Mouse (Mus musculus) lung, embryonic 14.5 days (tissue): ENCODE results near the gene Pik3c2a. TPM values are rescaled to one million over a fixed set of nuclear protein-coding genes. Genes with fewer than 3 reads are reported as not detected.

Experiments
- ATAC-seq: fragments of 200-750 bp; cut with Nextera tagmentation; 2 replicates; pipeline ENCODE4 v1.8.0; 2017; ENCODE audit warnings: mild to moderate bottlenecking, moderate TSS enrichment, moderate library complexity; ENCODE audit not compliant: insufficient read depth
- DNase-seq: peaks from one replicate; pipeline ENCODE4 v3.0.0-alpha.2; 2015
- H3K27ac ChIP-seq: fragments of 300-500 bp; sonication (generic); 2 replicates; pipeline ENCODE4 v1.5.1; 2014; ENCODE audit warnings: low read depth, mild to moderate bottlenecking, moderate library complexity
- H3K27me3 ChIP-seq: fragments of 300-500 bp; sonication (generic); 2 replicates; pipeline ENCODE4 v1.6.1; 2014; ENCODE audit warnings: low read length, control low read depth; ENCODE audit not compliant: insufficient read depth
- H3K36me3 ChIP-seq: fragments of 300-500 bp; sonication (generic); 2 replicates; pipeline ENCODE4 v1.6.1; 2014; ENCODE audit warnings: control low read depth; ENCODE audit not compliant: insufficient read depth
- H3K4me1 ChIP-seq: fragments of 300-500 bp; sonication (generic); 2 replicates; pipeline ENCODE4 v1.6.1; 2014; ENCODE audit warnings: antibody characterized with exemption, control low read depth; ENCODE audit not compliant: insufficient read depth
- H3K4me2 ChIP-seq: fragments of 300-500 bp; sonication (generic); 2 replicates; pipeline ENCODE4 v1.6.1; 2014; ENCODE audit warnings: mild to moderate bottlenecking
- H3K4me3 ChIP-seq: fragments of 300-500 bp; sonication (generic); 2 replicates; pipeline ENCODE4 v1.5.1; 2014; ENCODE audit warnings: low read depth, low read length
- H3K9ac ChIP-seq: fragments of 300-500 bp; sonication (generic); 2 replicates; pipeline ENCODE4 v1.6.1; 2014
- H3K9me3 ChIP-seq: fragments of 300-500 bp; sonication (generic); 2 replicates; pipeline ENCODE4 v1.6.1; 2016; ENCODE audit warnings: low read depth, low read length, control low read depth
- CTCF ChIP-seq: IDR thresholded peaks from 2 replicates; pipeline ENCODE4 v1.5.1; 2016; ENCODE audit warnings: antibody characterized with exemption, low read depth
- WGBS: fragments of 180-500 bp; shearing (Covaris S2); extraction: QIAGEN DNeasy Blood & Tissue Kit; methylation state at CpG from one replicate; pipeline ENCODE4 v1.1.7; 2014; 5-methylcytosine and 5-hydroxymethylcytosine counted together
- polyA plus RNA-seq: library from polyadenylated mRNA; unstranded; fragments of >200 nt; fragmentation: Nextera tagmentation; extraction: Ambion mirVana; gene quantifications from 2 replicates; pipeline ENCODE4 v1.2.1, GENCODE M21; 2014

The Pik3c2a gene
- polyA plus RNA-seq, 1 experiment from 2014 or later: 33.4 TPM

DNA sequence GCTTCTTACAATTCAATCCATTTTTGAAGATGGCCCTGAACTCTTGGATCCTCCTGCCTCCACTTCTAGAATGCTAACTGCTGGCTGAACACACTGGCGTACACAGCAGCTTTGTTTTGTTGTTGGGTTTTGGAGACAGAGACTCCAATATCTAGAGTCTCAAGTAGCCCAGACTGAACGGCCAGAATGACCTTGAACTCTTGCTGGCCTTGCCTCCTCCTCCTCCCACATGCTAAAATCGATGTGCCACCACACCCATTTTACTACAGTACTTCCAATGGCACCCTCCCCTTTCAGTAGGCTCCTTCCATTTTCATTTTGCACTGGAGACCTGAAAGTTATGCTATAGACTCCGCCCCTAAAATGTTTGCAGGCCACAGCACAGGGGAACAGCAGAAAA, 142.1 kb downstream of the Pik3c2a start:
- Histone ChIP-seq H3K4me1 (no peaks in the 10 kb centered on the region), H3K27me3 (peaks cover under 1% of the 10 kb centered on the region; the same call in 1 of the 2 replicates), H3K4me3 (no peak overlapping the region), H3K36me3 (no peaks in the 10 kb centered on the region), H3K27ac (no peak overlapping the region), H3K9ac (no peak overlapping the region), H3K4me2 (no peak overlapping the region), H3K9me3 (no peaks in the 10 kb centered on the region)
- ATAC-seq (no peak), DNase-seq (no peak)
- no peak for TF ChIP-seq CTCF
- 76% methylated on average over 4 of the region's 4 CpGs for WGBS

DNA sequence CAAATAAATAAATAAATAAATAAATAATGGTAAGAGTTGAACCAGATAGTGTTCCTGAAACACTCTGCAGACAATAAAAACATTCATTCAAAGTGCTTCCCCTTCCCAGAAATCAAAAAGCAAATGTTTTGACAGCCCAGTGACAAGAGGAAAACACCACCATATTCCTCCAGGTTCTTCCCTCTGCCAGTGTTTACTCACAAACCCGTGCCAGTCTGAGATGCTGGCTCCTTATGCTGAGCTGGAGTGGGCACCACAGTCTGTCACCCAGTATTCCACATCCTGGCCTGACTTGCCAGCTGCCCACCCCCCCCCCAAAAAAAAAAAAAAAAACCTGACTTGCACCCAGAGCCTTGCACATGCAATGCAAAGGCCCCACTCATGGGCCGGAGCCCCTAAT, 144.4 kb downstream of the Pik3c2a start:
- H3K27me3 ChIP-seq: no peaks in the 10 kb centered on the region
- no peak overlapping the region for H3K9ac ChIP-seq
- ATAC-seq (no peak), DNase-seq (no peak)
- no peak for TF ChIP-seq CTCF
- 69% methylated on average over 2 of the region's 2 CpGs for WGBS
- H3K4me2 ChIP-seq: no peak overlapping the region
- no peaks in the 10 kb centered on the region for H3K36me3 ChIP-seq
- no peak overlapping the region for H3K27ac ChIP-seq
- no peak overlapping the region for H3K4me3 ChIP-seq
- no peaks in the 10 kb centered on the region for H3K4me1 ChIP-seq
- H3K9me3 ChIP-seq: no peaks in the 10 kb centered on the region

- Histone ChIP-seq H3K4me2 (no peak overlapping the region), H3K27ac (no peak overlapping the region), H3K4me3 (no peak overlapping the region), H3K9me3 (no peaks in the 10 kb centered on the region), H3K36me3 (no peaks in the 10 kb centered on the region), H3K27me3 (no peaks in the 10 kb centered on the region), H3K9ac (no peak overlapping the region), H3K4me1 (no peaks in the 10 kb centered on the region)
- no peak for TF ChIP-seq CTCF
- WGBS: 70% methylated on average over 10 of the region's 10 CpGs
- DNase-seq (no peak), ATAC-seq (no peak)
These were observed 144.9 kb downstream of the Pik3c2a start for GRCm38 (mm10) chr7:116298389-116298788.

DNA sequence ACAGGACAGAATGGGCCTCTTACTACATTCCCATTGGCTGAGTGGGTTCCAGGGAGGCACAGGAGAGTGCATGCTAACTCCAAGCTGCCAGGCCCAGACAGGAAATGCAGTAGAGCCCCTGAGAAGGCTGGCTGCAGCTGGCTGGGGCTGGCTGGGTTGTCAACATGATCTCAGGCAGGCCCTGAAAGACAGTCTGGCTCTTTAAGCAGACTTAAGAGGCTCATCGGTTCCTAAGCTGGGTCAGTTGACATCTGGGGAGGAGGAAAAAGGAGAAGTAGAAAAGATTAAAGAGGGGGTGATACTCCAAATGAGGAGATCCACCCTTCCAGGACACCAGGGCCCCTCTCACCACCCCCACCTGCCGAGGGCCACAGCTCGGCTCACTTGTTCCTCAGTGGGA, 148.3 kb downstream of the Pik3c2a start:
- Histone ChIP-seq H3K4me2 (no peak overlapping the region), H3K9me3 (no peaks in the 10 kb centered on the region), H3K4me3 (no peak overlapping the region), H3K27ac (no peak overlapping the region), H3K27me3 (no peaks in the 10 kb centered on the region), H3K36me3 (no peaks in the 10 kb centered on the region), H3K4me1 (no peaks in the 10 kb centered on the region), H3K9ac (no peak overlapping the region)
- no peak for TF ChIP-seq CTCF
- WGBS: 50% methylated on average over 3 of the region's 3 CpGs
- DNase-seq: peak; percentile 32
- ATAC-seq: no peak

DNA sequence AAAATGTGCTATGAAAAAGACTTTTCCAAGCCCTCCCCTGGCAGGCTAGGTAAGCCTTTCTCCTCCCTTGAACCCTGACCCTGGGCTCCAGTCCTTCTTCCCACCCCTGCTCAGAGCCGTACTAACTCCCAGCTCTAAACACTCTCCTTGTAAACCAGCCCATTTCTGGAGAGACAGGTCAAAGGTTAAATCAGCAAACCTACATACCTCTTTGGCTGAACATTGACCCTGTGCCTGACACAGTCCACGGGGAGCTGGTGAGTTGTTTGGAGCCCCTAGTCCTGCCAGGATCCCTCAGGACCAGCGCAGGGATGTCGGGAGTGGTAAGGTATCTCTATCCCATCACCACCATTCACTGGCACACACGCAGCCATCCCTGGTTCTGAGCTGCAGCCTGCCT, 150.9 kb downstream of the Pik3c2a start:
- ATAC-seq (no peak), DNase-seq (no peak)
- H3K27ac ChIP-seq: no peak overlapping the region
- no peaks in the 10 kb centered on the region for H3K27me3 ChIP-seq
- no peak for TF ChIP-seq CTCF
- WGBS: 19% methylated on average over 5 of the region's 5 CpGs
- H3K9ac ChIP-seq: no peak overlapping the region
- no peaks in the 10 kb centered on the region for H3K4me1 ChIP-seq
- no peaks in the 10 kb centered on the region for H3K36me3 ChIP-seq
- no peak overlapping the region for H3K4me2 ChIP-seq
- no peaks in the 10 kb centered on the region for H3K9me3 ChIP-seq
- H3K4me3 ChIP-seq: no peak overlapping the region

GRCm38 (mm10) chr7:116290559-116290958, 152.7 kb downstream of the Pik3c2a start:
- 67% methylated on average over 1 of the region's 1 CpGs for WGBS
- Histone ChIP-seq H3K27ac (no peak overlapping the region), H3K9ac (no peak overlapping the region), H3K27me3 (no peaks in the 10 kb centered on the region), H3K36me3 (no peaks in the 10 kb centered on the region), H3K9me3 (no peaks in the 10 kb centered on the region), H3K4me2 (no peak overlapping the region), H3K4me1 (peaks cover 8% of the 10 kb centered on the region; the same call in 1 of the 2 replicates), H3K4me3 (no peak overlapping the region)
- TF ChIP-seq CTCF: no peak
- no peak for ATAC-seq
- DNase-seq: no peak

DNA sequence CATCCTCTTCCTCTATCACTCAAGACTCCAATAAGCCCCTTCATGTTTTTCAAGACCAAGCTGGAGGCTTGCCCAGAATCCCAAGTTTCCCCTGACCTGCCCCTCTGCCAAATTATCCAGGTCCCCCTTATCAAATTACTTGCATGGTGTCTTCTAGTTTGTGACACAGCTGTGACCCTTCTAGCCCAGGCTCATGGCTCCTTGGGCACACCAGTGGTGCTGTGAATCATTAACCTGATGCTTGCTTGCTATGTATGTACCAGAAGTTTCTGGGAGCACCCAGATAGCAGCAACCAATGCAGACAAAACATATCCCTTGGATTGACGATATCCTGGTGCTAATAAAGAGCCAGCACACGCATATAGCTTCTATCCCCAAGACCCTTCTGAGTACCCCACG, 154.3 kb downstream of the Pik3c2a start:
- no peak for ATAC-seq
- 75% methylated on average over 3 of the region's 3 CpGs for WGBS
- Histone ChIP-seq H3K4me2 (no peak overlapping the region), H3K36me3 (no peaks in the 10 kb centered on the region), H3K27ac (no peak overlapping the region), H3K9ac (no peak overlapping the region), H3K9me3 (no peaks in the 10 kb centered on the region), H3K4me3 (no peak overlapping the region), H3K4me1 (peaks cover 8% of the 10 kb centered on the region; the same call in 1 of the 2 replicates), H3K27me3 (no peaks in the 10 kb centered on the region)
- DNase-seq: no peak
- no peak for TF ChIP-seq CTCF

DNA sequence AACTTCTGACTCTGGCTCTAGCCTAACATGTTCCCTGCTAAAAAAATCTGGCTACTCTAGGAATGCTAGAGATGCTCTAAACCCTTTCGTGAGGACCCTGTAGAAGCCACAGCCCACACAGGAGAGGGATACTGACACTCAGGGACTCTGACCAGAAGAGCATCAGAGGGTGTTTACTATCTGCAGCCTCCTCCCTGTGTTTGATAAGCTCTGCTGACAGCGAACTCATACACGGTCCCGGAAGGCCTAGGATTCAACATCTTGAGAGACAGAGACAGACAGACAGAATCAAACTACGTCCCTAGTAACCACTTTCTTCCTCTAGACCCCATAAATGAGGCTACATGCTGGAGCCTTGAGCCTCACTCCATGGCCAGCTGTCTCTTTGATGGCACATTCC, 155.3 kb downstream of the Pik3c2a start:
- TF ChIP-seq CTCF: no peak
- H3K27ac ChIP-seq: no peak overlapping the region
- H3K27me3 ChIP-seq: no peaks in the 10 kb centered on the region
- H3K9me3 ChIP-seq: no peaks in the 10 kb centered on the region
- DNase-seq: no peak
- WGBS: 48% methylated on average over 5 of the region's 5 CpGs
- no peak overlapping the region for H3K9ac ChIP-seq
- H3K4me3 ChIP-seq: no peak overlapping the region
- no peaks in the 10 kb centered on the region for H3K36me3 ChIP-seq
- H3K4me2 ChIP-seq: no peak overlapping the region
- ATAC-seq: no peak
- peaks cover 9% of the 10 kb centered on the region; the same call in 1 of the 2 replicates for H3K4me1 ChIP-seq

Other genes starting within 250 kb of the Pik3c2a start
- gene Plekha7, start 135.1 kb downstream of the Pik3c2a start, polyA plus RNA-seq: 9.5 and 10.3 TPM in 2 replicates
- 953 and 964 TPM in 2 replicates for gene Rps13, start 109.3 kb downstream of the Pik3c2a start, polyA plus RNA-seq
- gene Nucb2, start 60.9 kb upstream of the Pik3c2a start, polyA plus RNA-seq: 16.8 and 20.2 TPM in 2 replicates